Mouse (Mus musculus): ENCODE measurements around the gene Sumf1. TPM values are rescaled to one million over a fixed set of nuclear protein-coding genes. Genes with fewer than 3 reads are reported as not detected.

The Sumf1 gene
- polyA plus RNA-seq, 1 experiment from 2014 or later, result 25.2 TPM

DNA sequence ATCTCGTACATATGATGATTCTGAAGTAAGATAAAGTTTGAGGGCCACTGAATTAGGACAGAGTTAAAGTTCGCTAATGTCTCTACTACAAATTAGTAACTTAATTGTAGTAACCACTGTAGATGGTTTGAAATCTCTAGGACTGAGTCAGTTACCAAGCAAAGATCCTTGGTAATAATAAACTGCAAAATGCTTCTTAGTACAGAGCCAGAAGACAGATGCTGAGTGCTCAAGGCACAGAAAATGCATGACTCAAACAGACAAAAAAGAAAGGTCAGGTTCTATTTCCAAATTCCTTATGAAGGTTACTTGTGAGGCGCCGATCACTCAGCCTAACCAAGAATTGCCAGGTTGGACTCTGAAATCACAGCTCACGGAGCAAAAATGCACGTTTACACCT is 67.5 kb downstream of the Sumf1 start:
- ATAC-seq (ENCODE audit: insufficient number of reproducible peaks, low FRiP score), result no peak
- no peaks in the 10 kb centered on the region for H3K27me3 ChIP-seq (replicated peaks)
- H3K4me1 ChIP-seq (replicated peaks), result no peaks in the 10 kb centered on the region
- H3K9me3 ChIP-seq (replicated peaks), result no peaks in the 10 kb centered on the region; the same call in 1 of the 2 replicates
- H3K27ac ChIP-seq (ENCODE audit: poor library complexity, severe bottlenecking), result no peak overlapping the region
- H3K4me2 ChIP-seq, result no peak overlapping the region
- H3K9ac ChIP-seq, result no peak overlapping the region
- H3K4me3 ChIP-seq, result no peak overlapping the region
- H3K36me3 ChIP-seq, result 0 out of 2 replicates have a peak, but pooled peaks cover 2% of the 10 kb centered on the region
- 89% methylated on average over 6 of the region's 6 CpGs for WGBS

DNA sequence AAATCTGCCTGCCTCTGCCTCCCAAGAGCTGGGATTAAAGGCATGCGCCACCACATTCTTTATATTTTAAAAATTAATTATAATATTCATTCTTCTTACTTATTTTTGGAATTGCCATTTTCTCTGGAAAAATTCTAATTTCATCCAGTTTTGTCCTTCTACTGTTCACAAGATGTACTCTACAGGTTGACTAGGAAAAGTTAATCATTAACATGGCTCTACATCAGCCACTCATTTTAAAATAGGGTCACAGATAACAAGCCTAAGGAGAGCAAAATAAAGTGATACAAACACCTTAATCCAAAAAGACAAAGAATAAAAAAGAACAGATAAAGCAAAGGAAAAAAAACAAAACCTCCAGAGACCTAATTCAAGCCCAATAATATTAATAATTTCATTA is 70.4 kb downstream of the Sumf1 start:
- Histone ChIP-seq H3K9ac (no peak overlapping the region), H3K9me3 (replicated peaks) (no peaks in the 10 kb centered on the region), H3K27me3 (replicated peaks) (no peaks in the 10 kb centered on the region), H3K36me3 (no peaks in the 10 kb centered on the region), H3K4me1 (replicated peaks) (peaks cover 26% of the 10 kb centered on the region), H3K27ac (ENCODE audit: poor library complexity, severe bottlenecking) (no peak overlapping the region), H3K4me3 (no peak overlapping the region), H3K4me2 (no peak overlapping the region)
- no peak for ATAC-seq (ENCODE audit: insufficient number of reproducible peaks, low FRiP score)
- 98% methylated on average over 1 of the region's 1 CpGs for WGBS

DNA sequence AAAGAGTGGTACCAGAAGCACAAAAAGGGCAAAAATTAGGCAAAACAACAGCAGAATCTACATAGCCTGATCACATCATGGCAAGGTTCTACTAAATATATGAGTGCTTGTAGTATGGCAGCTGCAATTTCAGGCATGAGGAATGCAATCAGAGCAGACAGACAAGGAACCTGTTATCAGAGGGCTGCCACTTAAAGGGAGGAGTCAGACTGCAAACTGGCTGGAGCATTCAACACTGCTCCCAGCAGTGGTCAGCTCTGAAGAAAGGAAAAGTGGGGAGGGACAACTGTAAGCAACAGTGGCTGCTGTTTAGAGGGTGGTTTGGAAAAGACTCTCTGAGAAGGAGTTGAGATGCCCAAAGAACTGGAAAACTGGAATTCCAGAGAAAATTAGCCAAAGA is 73.7 kb downstream of the Sumf1 start:
- Histone ChIP-seq H3K4me2 (no peak overlapping the region; the same call in 1 of the 2 replicates), H3K36me3 (peaks cover 4% of the 10 kb centered on the region), H3K9me3 (replicated peaks) (no peaks in the 10 kb centered on the region), H3K4me3 (no peak overlapping the region), H3K27me3 (replicated peaks) (no peaks in the 10 kb centered on the region), H3K9ac (no peak overlapping the region), H3K27ac (ENCODE audit: poor library complexity, severe bottlenecking) (peak overlapping the region; percentile 45), H3K4me1 (replicated peaks) (peaks cover 31% of the 10 kb centered on the region)
- ATAC-seq (ENCODE audit: insufficient number of reproducible peaks, low FRiP score), result peak; percentile 71

DNA sequence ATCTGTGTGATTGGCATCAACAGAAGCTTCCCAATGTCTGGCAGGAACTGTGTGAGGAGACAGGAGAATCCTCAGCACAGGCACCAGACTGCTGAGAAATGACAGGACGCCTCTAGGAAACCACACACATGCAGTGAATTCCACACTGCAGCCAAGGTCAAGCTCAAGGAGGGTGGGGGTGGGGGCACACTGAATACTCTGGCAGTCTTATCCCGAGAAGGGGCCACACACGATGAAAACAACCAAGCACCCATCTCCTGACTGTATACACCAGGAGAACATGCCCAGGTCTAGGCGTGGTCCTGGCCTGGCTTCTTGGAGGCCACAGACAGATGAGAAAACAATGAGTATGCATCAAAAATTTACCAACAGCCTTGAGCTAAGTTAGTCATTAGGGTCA is 75.0 kb downstream of the Sumf1 start:
- peaks cover 31% of the 10 kb centered on the region for H3K4me1 ChIP-seq (replicated peaks)
- peak overlapping the region; percentile 45 for H3K27ac ChIP-seq (ENCODE audit: poor library complexity, severe bottlenecking)
- no peak overlapping the region for H3K4me3 ChIP-seq
- no peaks in the 10 kb centered on the region for H3K9me3 ChIP-seq (replicated peaks)
- peak; percentile 36; the same call in 1 of the 2 replicates for ATAC-seq (ENCODE audit: insufficient number of reproducible peaks, low FRiP score)
- H3K36me3 ChIP-seq, result peaks cover 4% of the 10 kb centered on the region
- H3K9ac ChIP-seq, result no peak overlapping the region
- H3K4me2 ChIP-seq, result no peak overlapping the region
- H3K27me3 ChIP-seq (replicated peaks), result no peaks in the 10 kb centered on the region
- 38% methylated on average over 4 of the region's 4 CpGs for WGBS

- no peak for ATAC-seq (ENCODE audit: insufficient number of reproducible peaks, low FRiP score)
- H3K27ac ChIP-seq (ENCODE audit: poor library complexity, severe bottlenecking), result no peak overlapping the region
- H3K4me1 ChIP-seq (replicated peaks), result peaks cover 51% of the 10 kb centered on the region
- no peak overlapping the region for H3K4me2 ChIP-seq
- H3K36me3 ChIP-seq, result peaks cover 4% of the 10 kb centered on the region
- H3K9ac ChIP-seq, result no peak overlapping the region
- no peak overlapping the region for H3K4me3 ChIP-seq
- no peaks in the 10 kb centered on the region for H3K9me3 ChIP-seq (replicated peaks)
- no peaks in the 10 kb centered on the region for H3K27me3 ChIP-seq (replicated peaks)
Measured at GRCm38 (mm10) chr6:108107376-108107775, 78.0 kb downstream of the Sumf1 start.

DNA sequence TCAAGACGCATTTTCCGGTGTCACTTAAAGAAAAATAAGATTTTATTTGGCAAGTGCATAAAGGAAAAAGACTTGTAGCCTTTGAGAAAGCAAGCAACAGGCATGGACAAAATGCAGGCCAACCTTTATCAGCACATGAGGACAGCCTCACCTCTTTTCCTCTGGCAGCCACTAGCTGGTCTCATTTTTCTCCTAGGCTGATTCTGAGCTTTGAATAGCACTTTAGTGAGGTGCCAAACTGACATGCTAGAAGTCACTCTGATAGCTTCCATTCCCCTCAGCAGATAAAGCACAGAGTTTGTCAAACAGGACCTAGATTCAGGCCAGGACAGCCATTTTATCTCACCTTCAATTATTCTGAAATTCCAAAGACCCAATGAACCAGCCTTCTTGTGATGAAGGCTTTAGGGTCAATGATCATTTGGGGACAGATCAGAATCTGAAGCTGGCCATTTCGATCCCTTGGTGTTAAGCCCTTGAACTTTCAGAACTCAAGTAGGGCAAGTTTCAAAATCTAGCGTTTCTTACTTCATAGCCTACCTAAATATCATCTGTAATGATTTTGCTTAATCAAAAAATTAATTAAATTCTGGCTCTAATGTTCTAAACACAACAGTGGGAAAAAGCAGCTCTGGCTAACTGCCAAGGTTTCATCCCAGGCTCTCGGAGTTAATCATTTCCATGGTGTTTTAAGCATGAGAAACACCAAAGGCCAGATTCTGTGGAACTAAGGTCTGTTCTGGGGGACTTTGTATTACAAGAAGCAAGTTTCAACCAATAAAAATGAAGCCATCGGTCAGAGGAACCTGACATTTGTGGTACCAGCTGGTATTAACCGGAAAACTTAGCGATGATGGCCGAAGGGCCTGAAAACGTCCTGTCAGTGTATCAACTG is 83.2 kb downstream of the Sumf1 start:
- WGBS, result 64% methylated on average over 10 of the region's 10 CpGs
- Histone ChIP-seq H3K27me3 (replicated peaks) (no peaks in the 10 kb centered on the region), H3K4me1 (replicated peaks) (peaks cover 32% of the 10 kb centered on the region), H3K9ac (no peak overlapping the region), H3K4me3 (no peak overlapping the region), H3K4me2 (no peak overlapping the region), H3K27ac (ENCODE audit: poor library complexity, severe bottlenecking) (peak overlapping the region; percentile 65), H3K36me3 (no peaks in the 10 kb centered on the region), H3K9me3 (replicated peaks) (no peaks in the 10 kb centered on the region)
- ATAC-seq (ENCODE audit: insufficient number of reproducible peaks, low FRiP score), result peak; percentile 46; the same call in 1 of the 2 replicates

- WGBS, result 73% methylated on average over 3 of the region's 3 CpGs
- Histone ChIP-seq H3K27ac (ENCODE audit: poor library complexity, severe bottlenecking) (no peak overlapping the region), H3K9me3 (replicated peaks) (no peaks in the 10 kb centered on the region), H3K4me3 (no peak overlapping the region), H3K4me1 (replicated peaks) (peaks cover 23% of the 10 kb centered on the region), H3K4me2 (peak overlapping the region; percentile 3; the same call in 1 of the 2 replicates), H3K27me3 (replicated peaks) (no peaks in the 10 kb centered on the region), H3K9ac (no peak overlapping the region), H3K36me3 (no peaks in the 10 kb centered on the region)
- no peak for ATAC-seq (ENCODE audit: insufficient number of reproducible peaks, low FRiP score)
Measured at GRCm38 (mm10) chr6:108098846-108099217, 86.5 kb downstream of the Sumf1 start.

GRCm38 (mm10) chr6:108098171-108098845 is 87.1 kb downstream of the Sumf1 start:
- ATAC-seq (ENCODE audit: insufficient number of reproducible peaks, low FRiP score), result peak; percentile 50; the same call in 1 of the 2 replicates
- Histone ChIP-seq H3K36me3 (no peaks in the 10 kb centered on the region), H3K27me3 (replicated peaks) (no peaks in the 10 kb centered on the region), H3K4me1 (replicated peaks) (peaks cover 19% of the 10 kb centered on the region), H3K9ac (no peak overlapping the region), H3K27ac (ENCODE audit: poor library complexity, severe bottlenecking) (no peak overlapping the region), H3K9me3 (replicated peaks) (no peaks in the 10 kb centered on the region), H3K4me2 (peak overlapping the region; percentile 3; the same call in 1 of the 2 replicates), H3K4me3 (no peak overlapping the region)
- 20% methylated on average over 9 of the region's 9 CpGs for WGBS

DNA sequence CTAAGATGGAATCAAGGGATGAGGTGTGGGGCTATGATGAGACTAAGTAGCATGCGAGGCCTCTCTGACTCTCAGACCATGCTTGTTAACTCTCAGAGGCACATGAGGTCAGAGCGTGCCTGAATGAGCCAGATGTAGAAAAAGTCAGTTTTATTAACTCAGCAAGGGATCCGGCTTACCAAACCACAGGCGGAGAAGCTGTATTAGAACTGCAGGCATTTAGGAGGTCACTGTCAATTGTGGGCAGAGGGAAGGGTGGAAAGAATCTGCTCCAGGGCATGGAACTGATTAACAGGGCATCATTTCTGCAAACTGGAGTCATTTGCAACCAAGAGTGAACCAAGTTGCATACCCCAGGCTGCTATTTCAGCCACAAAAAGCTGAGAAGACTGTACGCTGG is 89.9 kb downstream of the Sumf1 start:
- no peaks in the 10 kb centered on the region for H3K36me3 ChIP-seq
- WGBS, result 82% methylated on average over 5 of the region's 5 CpGs
- H3K4me3 ChIP-seq, result no peak overlapping the region
- H3K9ac ChIP-seq, result no peak overlapping the region
- no peaks in the 10 kb centered on the region for H3K4me1 ChIP-seq (replicated peaks)
- no peak overlapping the region for H3K27ac ChIP-seq (ENCODE audit: poor library complexity, severe bottlenecking)
- H3K4me2 ChIP-seq, result no peak overlapping the region
- ATAC-seq (ENCODE audit: insufficient number of reproducible peaks, low FRiP score), result no peak
- no peaks in the 10 kb centered on the region for H3K27me3 ChIP-seq (replicated peaks)
- no peaks in the 10 kb centered on the region for H3K9me3 ChIP-seq (replicated peaks)

GRCm38 (mm10) chr6:108093449-108093848 is 91.9 kb downstream of the Sumf1 start:
- no peak overlapping the region for H3K4me2 ChIP-seq
- H3K36me3 ChIP-seq, result no peaks in the 10 kb centered on the region
- H3K4me1 ChIP-seq (replicated peaks), result no peaks in the 10 kb centered on the region
- no peaks in the 10 kb centered on the region for H3K9me3 ChIP-seq (replicated peaks)
- H3K4me3 ChIP-seq, result no peak overlapping the region
- H3K27me3 ChIP-seq (replicated peaks), result no peaks in the 10 kb centered on the region
- no peak overlapping the region for H3K27ac ChIP-seq (ENCODE audit: poor library complexity, severe bottlenecking)
- WGBS, result 74% methylated on average over 3 of the region's 3 CpGs
- H3K9ac ChIP-seq, result no peak overlapping the region
- no peak for ATAC-seq (ENCODE audit: insufficient number of reproducible peaks, low FRiP score)

GRCm38 (mm10) chr6:108092646-108093045 is 92.7 kb downstream of the Sumf1 start:
- ATAC-seq (ENCODE audit: insufficient number of reproducible peaks, low FRiP score), result no peak
- WGBS, result 79% methylated on average over 3 of the region's 3 CpGs
- no peaks in the 10 kb centered on the region for H3K9me3 ChIP-seq (replicated peaks)

More at GRCm38 (mm10) chr6:108092646-108093045, 92.7 kb downstream of the Sumf1 start:
- Histone ChIP-seq H3K4me2 (no peak overlapping the region), H3K36me3 (no peaks in the 10 kb centered on the region), H3K4me3 (no peak overlapping the region), H3K27me3 (replicated peaks) (no peaks in the 10 kb centered on the region), H3K9ac (no peak overlapping the region), H3K27ac (ENCODE audit: poor library complexity, severe bottlenecking) (no peak overlapping the region), H3K4me1 (replicated peaks) (no peaks in the 10 kb centered on the region)
